Mouse (Mus musculus) lung, adult 2 months (tissue): Measurements from ENCODE around the gene Prpf18. TPM values are rescaled to one million over a fixed set of nuclear protein-coding genes. Genes with fewer than 3 reads are reported as not detected.

Experiments used
- DNase-seq: peaks from one replicate; pipeline ENCODE4 v3.0.0; 2022
- H3K4me1 ChIP-seq: fragments of 200-500 bp; 2 replicates; pipeline ENCODE4 v1.6.1; 2011; ENCODE audit warnings: low read length; ENCODE audit not compliant: control insufficient read depth, insufficient read depth
- H3K4me3 ChIP-seq: fragments of 200-500 bp; replicated peaks from 2 replicates; pipeline ENCODE3; 2011; ENCODE audit warnings: low read depth, mild to moderate bottlenecking, control low read depth, low read length; ENCODE audit errors: extremely low read depth
- CTCF ChIP-seq: fragments of 200-500 bp; IDR thresholded peaks from 2 replicates; pipeline ENCODE4 v1.5.1; 2011; ENCODE audit warnings: mild to moderate bottlenecking, low read length, control low read depth; ENCODE audit not compliant: insufficient read depth
- POLR2A ChIP-seq: fragments of 200-500 bp; IDR thresholded peaks from 2 replicates; pipeline ENCODE4 v1.6.1; 2011; ENCODE audit warnings: low read depth, mild to moderate bottlenecking, control low read depth, low read length, borderline replicate concordance; ENCODE audit errors: extremely low read depth
- WGBS: fragments of 180-500 bp; shearing (Covaris S2); methylation state at CpG from one replicate; pipeline ENCODE4 v1.1.7; 2018; 5-methylcytosine and 5-hydroxymethylcytosine counted together
- polyA plus RNA-seq: library from polyadenylated mRNA; depleted of rRNA; stranded (reverse); fragments of >200 nt; gene quantifications from 2 replicates; pipeline ENCODE4 v1.2.3, GENCODE M21; 2012; rRNA removed

The Prpf18 gene
- polyA plus RNA-seq, 1 experiment, result 15.2 TPM

GRCm38 (mm10) chr2:4579357-4580068 lies 72.4 kb downstream of the Prpf18 start:
- H3K4me1 ChIP-seq, result peaks cover 33% of the 10 kb centered on the region
- WGBS, result 40% methylated on average over 8 of the region's 8 CpGs
- TF ChIP-seq CTCF, result no peak
- no peak for TF ChIP-seq POLR2A
- no peak overlapping the region for H3K4me3 ChIP-seq
- DNase-seq, result no peak

DNA sequence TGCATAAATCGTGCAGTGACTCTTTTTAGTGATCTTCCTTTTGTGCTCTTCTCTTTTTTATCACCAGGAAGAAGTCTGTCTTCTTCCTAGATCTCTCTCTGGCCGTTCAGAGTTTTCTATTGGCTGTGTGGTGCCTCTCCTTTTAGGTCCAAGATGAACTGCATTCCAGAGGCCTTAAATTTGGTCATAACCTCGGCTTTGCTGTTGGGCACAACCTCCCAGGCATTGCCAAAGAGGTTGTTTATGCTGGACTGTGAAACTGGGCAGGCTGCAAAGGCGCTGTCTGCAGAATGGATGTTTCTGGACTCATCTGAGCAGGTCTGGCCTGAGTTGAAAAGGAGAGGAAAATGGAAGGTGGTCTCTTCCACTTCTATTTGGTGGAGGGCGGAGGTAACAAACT lies 73.6 kb downstream of the Prpf18 start:
- 40% methylated on average over 5 of the region's 5 CpGs for WGBS
- TF ChIP-seq POLR2A (no peak), CTCF (no peak)
- Histone ChIP-seq H3K4me3 (no peak overlapping the region), H3K4me1 (peaks cover 39% of the 10 kb centered on the region)
- DNase-seq, result no peak

DNA sequence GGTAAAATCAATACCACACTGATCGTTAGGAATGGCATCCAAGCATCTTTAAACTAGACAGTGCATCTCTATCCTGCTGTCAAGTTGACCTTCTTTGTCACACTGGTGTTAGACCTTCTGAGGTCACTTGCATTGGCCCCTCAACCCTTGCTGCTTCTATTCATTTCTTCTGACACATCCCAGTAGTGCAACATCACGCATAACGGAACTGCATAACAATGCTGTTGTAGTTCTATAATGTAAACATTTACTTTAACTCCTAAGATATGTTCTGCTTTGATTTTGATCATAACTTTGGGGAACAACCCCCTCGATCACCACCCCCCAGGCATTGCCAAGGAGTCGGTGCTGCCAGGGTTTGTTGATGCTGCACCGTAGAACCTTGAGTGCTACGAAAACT lies 75.9 kb downstream of the Prpf18 start:
- WGBS, result 50% methylated on average over 7 of the region's 7 CpGs
- TF ChIP-seq CTCF, result no peak
- no peak for TF ChIP-seq POLR2A
- DNase-seq, result no peak
- H3K4me1 ChIP-seq, result peaks cover 38% of the 10 kb centered on the region
- H3K4me3 ChIP-seq, result no peak overlapping the region

- WGBS, result 43% methylated on average over 2 of the region's 2 CpGs
- DNase-seq, result no peak
- H3K4me1 ChIP-seq, result peaks cover 38% of the 10 kb centered on the region
- no peak overlapping the region for H3K4me3 ChIP-seq
- no peak for TF ChIP-seq POLR2A
- TF ChIP-seq CTCF, result no peak
Observed at GRCm38 (mm10) chr2:4575163-4575562, 76.8 kb downstream of the Prpf18 start.

DNA sequence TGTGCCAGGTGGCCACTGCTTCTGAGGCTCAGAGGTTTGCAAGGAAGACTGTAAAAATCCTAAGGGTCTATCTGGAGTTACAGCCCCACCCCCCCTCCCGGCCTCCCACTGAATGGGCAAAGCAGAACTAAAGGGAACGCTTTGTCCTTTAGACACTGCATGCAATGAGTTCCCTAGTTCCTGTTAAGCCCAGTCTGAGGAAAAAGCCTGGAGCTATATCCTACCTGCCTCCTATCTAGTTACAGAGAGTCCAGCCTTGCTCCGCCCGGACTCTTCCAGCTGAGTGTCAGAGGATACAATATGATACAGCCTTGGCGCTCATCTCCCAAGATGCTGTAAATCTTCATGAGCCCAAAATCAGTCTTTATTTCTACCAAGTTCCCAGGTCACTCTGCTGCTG lies 77.7 kb downstream of the Prpf18 start:
- H3K4me1 ChIP-seq, result peaks cover 40% of the 10 kb centered on the region
- TF ChIP-seq CTCF (no peak), POLR2A (no peak)
- WGBS, result 93% methylated on average over 5 of the region's 5 CpGs
- DNase-seq, result no peak
- H3K4me3 ChIP-seq, result no peak overlapping the region

GRCm38 (mm10) chr2:4573386-4573785 lies 78.5 kb downstream of the Prpf18 start:
- WGBS, result 44% methylated on average over 4 of the region's 4 CpGs
- H3K4me1 ChIP-seq, result peaks cover 37% of the 10 kb centered on the region
- no peak for DNase-seq
- no peak overlapping the region for H3K4me3 ChIP-seq
- no peak for TF ChIP-seq CTCF
- TF ChIP-seq POLR2A, result no peak

GRCm38 (mm10) chr2:4572498-4573263 lies 79.2 kb downstream of the Prpf18 start:
- 56% methylated on average over 7 of the region's 7 CpGs for WGBS
- Histone ChIP-seq H3K4me1 (peaks cover 33% of the 10 kb centered on the region), H3K4me3 (no peak overlapping the region)
- no peak for DNase-seq
- TF ChIP-seq CTCF (no peak), POLR2A (no peak)

Other genes with a start within 250 kb of the Prpf18 start
- 15.7 and 17.2 TPM in 2 replicates for gene Bend7, start 65.7 kb upstream of the Prpf18 start, polyA plus RNA-seq
- gene Sephs1, start 229.5 kb upstream of the Prpf18 start, polyA plus RNA-seq, result 14.5 and 19.0 TPM in 2 replicates